16 mouse cellular contexts compared by ENCODE assay signal in the genomic region with DNA sequence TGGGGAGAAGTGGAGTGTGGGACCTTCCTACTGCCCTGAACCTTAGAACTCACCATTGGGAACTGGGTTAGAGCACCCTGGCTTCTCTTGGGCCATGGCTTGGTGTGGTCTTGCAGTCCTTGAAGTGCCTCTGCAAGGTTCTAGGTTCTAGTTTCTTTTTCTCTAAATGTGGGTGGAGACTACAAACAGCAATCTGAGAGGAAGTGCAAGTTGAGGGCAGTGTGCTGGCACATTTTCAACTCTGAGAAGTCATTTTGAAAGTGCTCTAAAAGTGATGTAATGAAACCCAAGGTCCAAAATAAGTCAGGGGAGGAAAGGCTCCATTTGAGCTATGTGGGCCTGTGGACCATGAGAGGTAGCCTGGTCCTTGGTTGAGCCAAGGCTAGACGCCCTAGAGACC. TPM values are rescaled to one million over a fixed set of nuclear protein-coding genes. Genes with fewer than 3 reads are reported as not detected.
DNase-seq lines count a peak whose midpoint lies in the region; ATAC-seq and TF ChIP-seq lines count a peak whose summit lies in the region.
"Not testable (repeated sequence)": the region's sequence is repeated elsewhere in the genome, so short reads cannot be mapped to it uniquely, and the experiment has no call there.
"Had no signal": no experiment of that assay in that cellular context is flagged by ENCODE, and none has a peak within 500 bp of the region (broad histone marks: within the 10 kb centered on the region; RNA-seq: fewer than 3 reads in every experiment).

A gene (minus strand): TSS at position 132 of the 400 bp plus-strand sequence.

- not testable (repeated sequence) for TF ChIP-seq POLR2A in kidney, adult 2 months (IDR thresholded peaks at IDR 0.05; ENCODE audit: low read depth, low read length); liver, adult 2 months (IDR thresholded peaks at IDR 0.05; ENCODE audit: extremely low read depth, insufficient read depth, low read length); spleen, adult 2 months (IDR thresholded peaks at IDR 0.05; ENCODE audit: low read depth, low read length)

- WGBS in kidney, adult 2 months, result 87% methylated on average over 1 of the region's 1 CpGs
- WGBS in liver, adult 2 months, result 79% methylated on average over 1 of the region's 1 CpGs
- 79% methylated on average over 1 of the region's 1 CpGs for WGBS in spleen, adult 2 months

- DNase-seq in adrenal gland, adult (ENCODE audit: inconsistent age in 2 of 2, low spot score in 1 of 2), result peak; percentile 5 to 38
- DNase-seq in heart, adult 18-20 months, result peak; percentile 4 to 42
- peak; percentile 36 for DNase-seq in kidney, adult 2 months
- DNase-seq in liver, adult 2 months (ENCODE audit: extremely low read depth, low read depth, low spot score), result peak; percentile 16
- peak in 1 of 2 experiments; percentile 6 for DNase-seq in spleen, adult 2 months (ENCODE audit: low read depth in 1 of 2, low spot score in 2 of 2)

- H3K4me3 ChIP-seq in kidney, adult 2 months (ENCODE audit: insufficient read depth, low read depth, low read length); liver, adult 2 months (ENCODE audit: insufficient read depth, low read depth, low read length): not testable (repeated sequence)
- peak within 1 kb of the TSS; percentile 34; the same call in 1 of the 2 replicates for H3K4me3 ChIP-seq in spleen, adult 2 months (ENCODE audit: extremely low read depth, insufficient read depth, insufficient read length)

- H3K9ac ChIP-seq in liver, adult 2 months (ENCODE audit: low read depth, low read length), result not testable (repeated sequence)

- H3K36me3 ChIP-seq in kidney, adult 2 months (ENCODE audit: control insufficient read depth, insufficient read depth, low read length); liver, adult 2 months (ENCODE audit: control insufficient read depth, insufficient read depth, low read length); spleen, adult 2 months (ENCODE audit: control insufficient read depth, insufficient read depth, low read length): not testable (repeated sequence)

- H3K79me2 ChIP-seq in liver, adult 2 months (ENCODE audit: control insufficient read depth, insufficient read depth, low read length), result not testable (repeated sequence)

- peak; percentile 97 for ATAC-seq in CD4-positive, CD25-positive, alpha-beta regulatory T cell, adult 4 months
- ATAC-seq in megakaryocyte, adult 5-6 weeks (ENCODE audit: poor library complexity, severe bottlenecking), result peak; percentile 97

- not testable (repeated sequence) for TF ChIP-seq CTCF in kidney, adult 2 months (conservative IDR thresholded peaks at IDR 0.05; ENCODE audit: insufficient read depth, insufficient read length, low read depth, low read length); liver, adult 2 months (IDR thresholded peaks at IDR 0.05; ENCODE audit: low read depth, low read length); spleen, adult 2 months (IDR thresholded peaks at IDR 0.05; ENCODE audit: extremely low read depth, insufficient read depth, insufficient read length, insufficient replicate concordance)

- H3K4me1 ChIP-seq in kidney, adult 2 months (ENCODE audit: control insufficient read depth, insufficient read depth, low read length); liver, adult 2 months (ENCODE audit: control insufficient read depth, insufficient read depth, low read length); spleen, adult 2 months (ENCODE audit: control insufficient read depth, insufficient read depth, insufficient read length): not testable (repeated sequence)

- H3K27ac ChIP-seq in kidney, adult 2 months (ENCODE audit: insufficient read depth, low read depth, low read length); liver, adult 2 months (replicated peaks; ENCODE audit: insufficient read depth, low read depth, low read length); spleen, adult 2 months (ENCODE audit: insufficient read depth, low read length): not testable (repeated sequence)

- not testable (repeated sequence) for H3K27me3 ChIP-seq in kidney, adult 2 months (replicated peaks; ENCODE audit: control insufficient read depth, insufficient read depth, low read length); liver, adult 2 months (ENCODE audit: control insufficient read depth, insufficient read depth, low read length); spleen, adult 2 months (ENCODE audit: control insufficient read depth, insufficient read depth, low read length)

RNA-seq across cellular contexts. Expression of the gene that starts here (rescaled TPM):
- polyA plus RNA-seq in CD4-positive, CD25-positive, alpha-beta regulatory T cell, adult 4 months (2017; shearing (Covaris generic)), result 10 to 100 TPM; 43.4 TPM
- under 1 TPM; 0.35 to 0.46 TPM for total RNA-seq in heart, adult 18-20 months (2021)
- polyA plus RNA-seq in kidney, adult 2 months (2012; rRNA removed), result 0.50 and 0.94 TPM in 2 replicates
- total RNA-seq in liver, adult 2 months (2014; rRNA removed), result 0.27 and 0.28 TPM in 2 replicates
- polyA plus RNA-seq in liver, adult 2 months (2012; rRNA removed), result 0.21 and 0.37 TPM in 2 replicates
- total RNA-seq in megakaryocyte, adult 5-6 weeks (2015), result 7.3 and 8.0 TPM in 2 replicates
- 7.5 and 9.8 TPM in 2 replicates for total RNA-seq in megakaryocyte, adult 5-6 weeks (2017)
- polyA plus RNA-seq in spleen, adult 2 months (2012; rRNA removed), result 3.6 and 4.6 TPM in 2 replicates
- total RNA-seq: gastrocnemius, adult 2 months; layer of hippocampus, postnatal 10 days had no signal
- polyA plus RNA-seq: cortical plate, adult 2 months; embryonic facial prominence, embryonic 11.5 days; forebrain, embryonic 12.5 days; hindbrain, embryonic 16.5 days; limb, embryonic 11.5 days; liver, embryonic 12.5 days; lung, embryonic 14.5 days had no signal

Comparison
In these comparisons a context has a peak if more than half of its experiments do, and no peak if none do; other contexts are left out.
1. Peak in DNase-seq in heart, adult 18-20 months; RNA of the gene not detected or under 1 TPM.
2. Peak in DNase-seq in kidney, adult 2 months; RNA of the gene not detected or under 1 TPM.
3. Peak in DNase-seq in liver, adult 2 months; RNA of the gene not detected or under 1 TPM.